Mouse (Mus musculus): ENCODE measurements around the gene Atp2a2.
A peak's percentile ranks its signal among the peaks of the same experiment; 100 is the strongest.

GRCm38 (mm10) chr5:122450913-122451317 lies 51.1 kb downstream of the Atp2a2 start:
- TF ChIP-seq CTCF (IDR thresholded peaks at IDR 0.05; ENCODE audit: low read depth, low read length) (peak; percentile 44), POLR2A (IDR thresholded peaks at IDR 0.05; ENCODE audit: extremely low read depth, insufficient read depth, low read length) (no peak)

Measured in liver, adult 2 months (tissue).